Mouse (Mus musculus) frontal cortex, adult 2 months (tissue): ENCODE data around the gene Gpatch8. TPM values are rescaled to one million over a fixed set of nuclear protein-coding genes. Genes with fewer than 3 reads are reported as not detected.

Experiments
- DNase-seq, 2 experiments: peaks; one replicate each; pipeline ENCODE4 v3.0.0; 2022; ENCODE audit warnings: low spot score in 1 of 2; ENCODE audit errors: extremely low spot score in 1 of 2
- polyA plus RNA-seq: library from polyadenylated mRNA; depleted of rRNA; stranded (reverse); fragments of >200 nt; gene quantifications from 2 replicates; pipeline ENCODE4 v1.2.3, GENCODE M21; 2012; rRNA removed

Gpatch8 gene
- polyA plus RNA-seq = 56.2 and 61.7 TPM in 2 replicates

DNA sequence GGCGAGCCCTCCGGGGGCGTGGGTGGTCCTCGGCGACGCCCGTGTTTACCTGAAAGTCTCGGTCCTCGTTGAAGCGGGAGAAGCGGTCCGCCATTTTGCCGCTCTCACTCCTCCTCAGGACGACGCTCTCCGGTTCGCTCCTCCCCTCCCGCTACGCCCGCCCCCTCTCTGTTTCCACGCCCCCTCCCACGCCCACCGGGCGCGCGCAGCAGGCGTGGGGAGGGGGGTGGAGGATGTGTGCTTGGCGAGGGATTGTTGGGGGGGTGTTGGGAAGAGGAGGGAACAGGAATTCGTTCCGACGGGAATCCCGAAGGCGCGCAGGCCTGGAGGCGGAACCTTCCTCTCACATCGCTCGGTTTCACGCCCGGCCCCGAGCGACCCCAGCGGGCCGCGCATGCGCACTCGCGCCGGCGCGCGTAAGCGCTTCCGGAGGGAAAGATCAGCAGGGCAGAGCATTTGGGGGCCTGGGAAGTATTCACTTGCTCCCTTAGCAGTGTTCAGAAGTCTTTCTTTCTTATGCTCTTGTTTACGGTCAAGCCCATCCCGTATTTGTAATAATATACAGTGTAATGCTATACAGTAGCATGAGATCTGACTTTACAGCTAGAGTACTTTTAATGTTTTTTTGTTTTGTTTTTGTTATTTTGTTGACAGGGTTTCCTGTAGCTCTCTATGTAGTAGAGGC lies at the start of gene Gpatch8:
TSS of gene Gpatch8 (minus strand) at position 362 of the 685 bp plus-strand sequence.
- DNase-seq = peak; percentile 92 to 95

DNA sequence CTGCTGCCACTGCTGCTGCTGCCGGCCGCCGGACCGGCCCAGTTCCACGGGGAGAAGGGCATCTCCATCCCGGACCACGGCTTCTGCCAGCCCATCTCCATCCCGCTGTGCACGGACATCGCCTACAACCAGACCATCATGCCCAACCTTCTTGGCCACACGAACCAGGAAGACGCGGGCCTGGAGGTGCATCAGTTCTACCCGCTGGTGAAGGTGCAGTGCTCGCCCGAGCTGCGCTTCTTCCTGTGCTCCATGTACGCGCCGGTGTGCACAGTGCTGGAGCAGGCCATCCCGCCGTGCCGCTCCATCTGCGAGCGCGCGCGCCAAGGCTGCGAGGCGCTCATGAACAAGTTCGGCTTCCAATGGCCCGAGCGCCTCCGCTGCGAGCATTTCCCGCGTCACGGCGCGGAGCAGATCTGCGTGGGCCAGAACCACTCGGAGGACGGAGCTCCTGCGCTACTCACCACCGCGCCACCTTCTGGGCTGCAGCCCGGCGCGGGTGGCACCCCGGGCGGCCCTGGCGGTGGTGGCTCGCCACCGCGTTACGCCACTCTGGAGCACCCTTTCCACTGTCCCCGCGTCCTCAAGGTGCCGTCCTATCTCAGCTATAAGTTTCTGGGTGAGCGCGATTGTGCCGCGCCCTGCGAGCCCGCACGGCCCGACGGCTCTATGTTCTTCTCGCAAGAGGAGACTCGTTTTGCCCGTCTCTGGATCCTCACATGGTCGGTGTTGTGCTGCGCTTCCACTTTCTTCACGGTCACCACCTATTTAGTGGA lies 48.8 kb upstream of the Gpatch8 start:
- peak in 1 of 2 experiments; percentile 53 for DNase-seq

DNA sequence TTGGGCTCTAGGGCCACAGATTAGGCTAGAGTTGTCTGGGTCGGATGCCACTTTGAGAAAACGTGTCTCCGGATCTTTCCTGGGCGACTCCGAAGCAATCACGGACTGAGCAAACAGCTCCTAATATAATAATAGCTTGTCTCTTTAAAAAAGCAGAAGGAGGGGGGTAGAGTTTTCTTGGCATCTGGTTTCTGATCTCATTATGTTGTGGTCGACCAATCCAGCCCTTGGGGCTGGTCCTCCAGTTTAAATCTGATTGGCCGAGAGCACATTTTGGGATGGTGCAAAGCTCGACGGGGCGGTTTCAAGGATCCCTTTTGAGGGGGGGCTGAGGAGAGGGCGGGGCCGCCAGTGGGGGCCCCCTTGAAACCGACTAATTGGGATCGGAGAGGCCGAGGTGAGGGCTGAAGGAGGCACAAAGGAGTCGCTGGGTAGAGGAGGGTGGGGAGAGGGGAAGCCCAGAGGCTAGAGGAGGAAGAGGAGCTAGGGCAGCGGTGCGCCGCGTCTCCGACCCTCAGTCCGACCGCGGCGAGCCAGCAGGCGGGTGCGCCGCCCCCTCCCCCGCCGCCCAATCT lies 47.9 kb upstream of the Gpatch8 start, which contains the start of gene Fzd2:
TSS of gene Fzd2 (plus strand) at position 387 of the 575 bp plus-strand sequence.
- DNase-seq = peak; percentile 57 to 75

DNA sequence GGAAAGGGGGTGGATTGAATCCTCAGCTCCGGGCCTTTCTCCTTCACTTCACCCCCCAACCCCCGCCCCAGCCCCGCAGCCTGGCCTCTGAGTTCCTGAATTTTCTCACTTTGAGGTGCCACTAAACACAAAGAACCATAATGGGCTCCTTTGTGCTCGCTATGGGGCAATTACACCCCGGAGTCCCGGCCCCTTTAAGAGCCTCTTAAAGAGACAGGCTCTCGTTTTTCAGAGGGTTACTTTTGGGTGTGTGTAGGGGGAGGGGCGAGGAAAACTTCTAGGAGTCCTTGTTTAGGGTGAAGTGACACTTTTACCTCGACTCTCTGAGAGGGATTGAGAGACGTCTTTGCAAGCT lies 47.3 kb upstream of the Gpatch8 start:
- peak in 1 of 2 experiments; percentile 40 for DNase-seq

DNA sequence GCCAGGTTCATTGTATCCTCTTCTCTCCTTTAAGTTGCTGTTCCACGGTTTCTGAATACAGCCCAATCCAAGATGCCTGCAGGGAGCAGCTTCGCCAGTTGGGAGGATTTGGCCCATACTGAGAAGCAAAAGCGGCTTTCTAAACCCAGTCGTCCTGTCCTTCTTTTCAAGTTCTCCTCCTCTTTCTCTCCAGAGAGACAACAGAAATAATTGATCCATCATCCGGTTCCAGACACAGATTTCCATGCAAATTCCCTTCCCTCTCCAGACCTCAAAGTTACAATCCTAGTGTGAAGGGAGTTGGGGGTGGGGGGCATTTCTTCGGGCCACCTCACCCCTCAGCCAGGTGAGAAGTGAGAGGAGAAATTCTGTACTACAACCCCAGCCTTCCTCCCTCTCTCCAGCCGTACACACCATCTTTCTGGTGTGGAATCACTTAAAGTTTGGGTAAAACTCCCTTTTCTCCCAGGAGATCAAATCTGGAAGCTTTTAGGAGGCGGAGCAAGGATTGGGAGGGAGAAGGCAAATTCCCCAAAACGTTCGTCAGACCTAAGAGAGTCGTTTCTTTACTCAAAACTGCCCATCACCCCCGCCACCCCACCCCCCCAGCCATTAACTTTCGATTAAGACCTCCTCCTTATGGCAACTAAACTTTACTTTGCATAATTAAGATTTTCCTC lies 46.8 kb upstream of the Gpatch8 start:
- no peak for DNase-seq

DNA sequence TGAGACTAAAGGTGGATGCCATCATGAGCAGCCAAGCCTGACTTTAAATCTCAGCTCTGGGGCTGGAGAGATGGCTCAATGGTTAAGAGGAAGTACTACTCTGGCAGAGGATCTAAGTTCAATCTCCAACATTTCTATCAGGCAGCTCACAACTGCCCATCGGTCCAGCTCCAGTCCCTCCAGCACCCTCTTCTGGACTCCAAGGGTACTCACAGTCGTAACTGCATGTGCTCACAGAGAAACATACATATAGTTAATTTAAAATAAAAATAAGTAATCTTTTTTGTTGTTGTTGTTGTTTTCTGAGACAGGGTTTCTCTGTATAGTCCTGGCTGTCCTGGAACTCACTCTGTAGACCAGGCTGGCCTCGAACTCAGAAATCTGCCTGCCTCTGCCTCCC lies 43.7 kb upstream of the Gpatch8 start:
- no peak for DNase-seq

DNA sequence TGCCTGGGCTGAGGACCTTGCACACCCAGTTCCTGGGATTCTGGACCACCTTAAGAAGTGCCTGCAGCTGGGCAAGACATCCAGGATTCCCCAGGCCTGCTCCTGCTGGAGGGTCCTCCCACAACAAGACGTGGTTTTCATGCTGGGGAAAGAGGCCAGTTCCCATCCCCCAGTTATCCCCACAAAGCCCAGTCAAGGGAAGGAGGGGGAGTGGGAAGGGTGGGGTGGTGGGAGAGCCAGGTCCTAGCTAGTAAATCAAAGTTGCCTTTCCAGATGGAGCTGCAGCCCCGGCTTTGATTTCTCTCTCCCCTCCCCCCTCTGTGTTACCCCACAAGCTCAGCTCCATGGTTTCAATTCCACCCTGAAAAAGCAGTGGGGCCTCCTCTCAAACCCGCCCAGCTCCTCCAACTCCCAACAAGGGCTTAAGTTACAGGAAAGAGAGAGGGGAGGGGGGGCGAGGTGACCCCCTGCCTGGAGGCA lies 39.2 kb upstream of the Gpatch8 start:
- no peak for DNase-seq

DNA sequence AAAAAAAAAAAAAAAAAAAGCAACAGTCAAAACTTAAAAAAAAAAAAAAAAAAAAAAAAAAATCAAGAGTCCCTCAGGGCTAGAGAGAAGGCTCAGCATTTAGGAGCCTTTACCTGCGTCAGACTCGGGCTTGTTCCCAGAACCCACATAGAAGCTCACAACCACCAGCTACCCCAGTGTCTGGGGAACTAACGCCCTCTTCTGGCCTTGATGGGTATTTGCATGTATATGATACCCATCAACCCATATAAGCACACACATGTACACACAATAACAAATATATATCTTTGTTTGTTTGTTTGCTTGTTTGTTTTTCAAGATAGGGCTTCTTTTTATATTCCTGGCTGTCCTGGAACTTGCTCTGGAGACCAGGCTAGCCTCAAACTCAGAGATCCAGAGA lies 31.4 kb upstream of the Gpatch8 start:
- DNase-seq = no peak

DNA sequence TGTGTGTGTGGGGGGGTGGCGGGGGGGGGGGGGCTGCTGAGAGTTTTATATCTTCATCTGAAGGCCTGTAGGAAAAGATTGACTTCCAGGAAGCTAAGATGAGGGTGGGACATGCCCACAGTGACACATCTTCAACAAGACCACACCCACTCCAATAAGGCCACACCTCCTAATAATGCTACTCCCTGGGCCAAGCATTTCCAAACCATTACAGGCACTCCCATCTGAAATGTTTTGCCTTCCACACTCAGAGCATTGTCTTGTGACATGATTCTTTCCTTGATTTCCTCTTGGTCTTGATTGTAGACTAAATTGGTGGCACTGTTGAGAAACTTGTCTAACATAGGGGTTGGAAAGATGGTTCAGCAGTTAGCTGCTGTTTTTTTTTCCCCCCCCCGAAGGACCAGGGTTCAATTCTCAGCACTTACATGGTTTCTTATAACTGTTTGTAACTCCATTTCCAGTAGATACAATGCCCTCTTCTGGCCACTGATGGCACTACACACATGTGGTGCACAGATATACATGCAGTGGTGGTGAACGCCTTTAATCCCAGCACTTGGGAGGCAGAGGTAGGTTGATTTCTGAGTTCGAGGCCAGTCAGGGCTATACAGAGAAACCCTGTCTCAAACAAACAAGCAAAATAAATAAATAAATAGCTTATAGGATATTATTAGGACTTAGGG lies 30.4 kb upstream of the Gpatch8 start:
- DNase-seq = no peak

DNA sequence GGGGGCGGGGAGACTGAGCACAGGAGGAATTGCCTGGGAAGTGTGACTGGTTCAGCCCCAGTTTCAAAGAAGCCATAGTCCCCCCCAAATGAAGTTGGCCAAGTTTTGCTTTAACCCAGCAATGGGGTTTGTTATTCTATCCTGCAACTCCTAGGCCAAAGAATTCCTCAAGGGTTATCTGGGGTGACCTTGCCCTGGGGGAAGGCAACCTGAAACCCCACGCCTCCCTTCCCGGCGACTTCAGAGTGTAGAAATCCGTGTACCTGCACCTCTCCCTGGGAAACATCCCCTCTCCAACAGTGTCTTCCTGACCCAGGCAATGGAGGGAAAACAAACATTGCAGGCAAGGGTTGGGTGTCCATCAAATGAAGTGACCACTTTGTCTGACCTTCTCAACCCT lies 26.5 kb upstream of the Gpatch8 start:
- no peak for DNase-seq

DNA sequence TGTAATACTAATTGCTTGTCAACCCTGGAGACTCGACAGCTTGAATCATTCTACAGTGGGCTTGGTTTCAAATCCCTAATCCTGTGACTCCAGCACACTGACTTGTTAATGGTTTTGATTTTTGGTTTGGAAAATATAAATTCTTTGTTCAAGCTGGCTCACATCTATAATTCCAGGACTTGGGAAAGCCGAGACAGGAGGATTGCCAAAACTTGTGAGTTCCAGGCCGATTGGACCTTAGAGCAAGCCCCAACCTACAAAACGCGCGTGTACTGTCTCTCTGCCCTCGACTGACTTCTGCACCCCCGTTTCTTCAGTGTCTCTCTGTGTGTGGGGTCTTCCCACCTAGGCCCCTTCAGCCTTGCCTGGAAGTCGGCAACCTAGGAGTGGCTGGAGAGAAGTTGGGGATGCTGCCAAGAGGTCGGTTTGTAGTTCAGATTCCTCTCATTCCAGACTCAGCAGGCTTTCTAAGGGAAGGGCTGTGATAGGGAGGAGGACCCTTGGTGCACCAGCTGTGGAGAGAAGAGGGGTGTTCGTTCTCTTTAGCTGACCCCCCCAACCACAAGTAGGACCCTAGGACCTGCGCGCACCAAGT lies 25.9 kb upstream of the Gpatch8 start:
- no peak for DNase-seq

DNA sequence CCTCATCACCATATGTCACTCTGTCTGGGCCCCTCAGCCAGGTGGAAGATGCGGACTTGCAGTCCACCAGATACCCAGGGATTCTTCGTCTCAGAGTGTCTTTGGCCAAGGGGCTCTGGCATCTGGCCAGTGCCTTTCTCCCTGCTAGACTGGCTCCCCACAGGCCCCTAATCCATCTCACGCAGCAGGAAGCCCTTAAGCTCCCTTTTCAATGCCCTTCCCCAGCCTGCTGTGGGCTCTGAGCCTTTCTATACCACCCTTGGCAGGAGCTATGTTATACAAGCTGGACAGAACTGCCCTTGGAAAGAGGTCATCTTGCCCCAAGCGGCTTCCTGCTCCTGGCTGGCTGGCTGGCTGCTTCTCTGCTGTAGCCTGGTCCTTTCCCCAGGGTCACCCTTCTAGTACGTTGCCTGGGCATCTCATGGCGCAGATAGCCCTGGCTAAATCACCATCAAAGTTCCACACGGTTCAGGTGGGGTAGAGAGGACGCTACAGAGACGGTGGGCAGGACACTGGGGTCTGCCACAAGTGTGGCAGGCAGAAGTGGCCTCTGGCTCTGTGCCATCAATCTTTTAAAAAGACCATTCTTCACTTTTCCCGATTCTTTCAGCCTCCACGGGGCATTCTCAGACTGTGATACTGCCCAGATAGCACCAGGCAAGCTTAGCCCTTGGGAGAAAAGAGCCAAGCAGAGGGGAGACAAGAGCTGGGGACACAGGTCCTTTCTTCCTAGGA lies 25.3 kb upstream of the Gpatch8 start:
- DNase-seq = no peak

DNA sequence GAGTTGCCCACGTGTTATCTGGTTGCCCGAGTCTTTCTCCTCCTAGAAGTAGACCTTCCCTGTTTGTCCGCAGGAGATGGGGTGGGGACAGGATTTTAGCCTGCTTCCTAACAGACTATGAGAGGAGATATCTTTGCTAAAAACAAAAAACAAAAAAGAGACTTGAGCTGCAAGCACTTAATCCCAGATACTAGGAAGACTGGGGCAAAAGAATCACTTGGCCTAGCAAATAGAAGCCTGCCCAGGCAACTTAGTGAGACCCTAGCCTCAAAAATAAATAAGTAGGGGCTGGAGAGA lies 23.8 kb upstream of the Gpatch8 start:
- no peak for DNase-seq

DNA sequence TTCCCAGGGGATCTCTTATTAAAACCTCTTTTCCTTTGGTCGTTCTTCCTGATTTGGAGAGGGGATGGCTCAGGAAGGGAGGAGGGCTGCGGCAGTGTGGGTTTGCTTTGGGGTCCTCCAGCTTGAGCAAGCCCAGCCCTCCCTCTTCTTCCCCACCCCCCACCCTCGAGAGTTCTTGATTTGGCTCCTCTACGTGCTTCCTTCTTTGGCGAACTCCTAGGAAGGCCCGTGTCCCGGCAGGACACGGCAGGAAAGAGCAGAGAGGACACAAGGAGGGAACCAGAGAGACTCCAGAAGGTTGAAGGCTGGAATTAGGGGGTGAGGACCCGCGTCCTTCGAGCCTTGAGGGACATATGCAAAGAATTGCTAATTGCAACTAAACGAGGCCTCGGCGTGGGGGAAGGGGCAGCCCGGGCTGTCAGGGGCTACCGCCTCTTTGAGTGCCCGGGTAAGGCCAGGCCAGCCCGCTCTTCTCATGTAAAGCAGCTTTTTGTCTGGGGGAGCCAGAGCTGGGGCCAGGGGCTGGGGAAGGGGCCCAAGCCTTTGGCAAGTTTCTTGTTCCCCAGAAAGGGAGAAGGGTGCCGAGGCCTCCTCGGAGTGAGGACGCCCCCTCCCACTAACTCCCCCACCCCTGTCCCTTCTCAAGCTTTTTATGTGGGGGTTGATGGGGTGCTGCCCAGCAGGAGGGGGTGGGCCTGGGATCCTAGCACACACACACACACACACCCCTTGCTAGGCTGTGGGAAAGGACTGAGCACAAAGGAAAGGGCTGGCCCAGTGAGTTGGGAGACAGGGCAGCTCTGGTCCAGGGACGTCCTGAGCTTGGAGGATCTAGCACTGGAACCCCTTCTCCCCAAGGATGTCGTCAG lies 23.2 kb upstream of the Gpatch8 start, which contains the start of gene Gm11627:
TSS of gene Gm11627 (minus strand) at position 297 of the 869 bp plus-strand sequence.
- DNase-seq = peak; percentile 3 to 24

DNA sequence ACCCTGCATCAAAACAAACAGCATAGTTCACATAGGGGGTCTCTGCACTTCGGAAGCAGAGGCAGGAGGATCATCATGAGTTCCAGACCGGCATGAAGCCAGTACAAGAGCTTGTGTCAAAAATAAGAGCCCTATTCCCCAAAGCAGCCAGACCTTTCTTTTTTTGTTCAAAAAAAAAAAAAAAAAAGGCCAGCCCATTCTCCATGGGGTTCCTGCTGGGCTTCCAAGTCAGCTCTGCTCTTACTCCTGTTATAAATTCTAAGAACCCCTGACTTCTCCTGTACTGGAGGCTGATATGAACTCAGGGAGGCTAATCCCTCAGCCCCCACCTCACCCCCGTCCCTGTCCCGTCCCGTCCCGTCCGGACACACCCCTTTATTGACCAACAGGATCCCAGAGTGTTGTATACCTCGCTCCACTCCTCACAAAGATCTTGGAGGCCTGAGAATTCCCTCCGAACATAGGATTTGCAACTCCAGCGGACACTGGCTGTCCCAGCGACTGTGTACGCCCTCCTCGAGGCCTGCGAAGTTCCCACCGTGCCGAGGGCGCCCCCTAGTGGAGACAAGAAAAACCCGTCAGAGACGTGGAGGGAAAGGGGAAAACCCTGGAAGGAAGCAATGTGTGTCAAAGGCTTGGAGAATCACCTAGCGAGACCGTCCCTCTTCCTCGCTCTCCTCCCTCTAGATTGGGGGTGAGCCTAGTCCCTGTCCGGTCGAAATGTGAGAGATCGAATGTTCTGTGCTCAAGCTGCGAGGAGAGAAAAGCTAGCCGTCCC lies 22.3 kb upstream of the Gpatch8 start:
- peak in 1 of 2 experiments; percentile 82 for DNase-seq

DNA sequence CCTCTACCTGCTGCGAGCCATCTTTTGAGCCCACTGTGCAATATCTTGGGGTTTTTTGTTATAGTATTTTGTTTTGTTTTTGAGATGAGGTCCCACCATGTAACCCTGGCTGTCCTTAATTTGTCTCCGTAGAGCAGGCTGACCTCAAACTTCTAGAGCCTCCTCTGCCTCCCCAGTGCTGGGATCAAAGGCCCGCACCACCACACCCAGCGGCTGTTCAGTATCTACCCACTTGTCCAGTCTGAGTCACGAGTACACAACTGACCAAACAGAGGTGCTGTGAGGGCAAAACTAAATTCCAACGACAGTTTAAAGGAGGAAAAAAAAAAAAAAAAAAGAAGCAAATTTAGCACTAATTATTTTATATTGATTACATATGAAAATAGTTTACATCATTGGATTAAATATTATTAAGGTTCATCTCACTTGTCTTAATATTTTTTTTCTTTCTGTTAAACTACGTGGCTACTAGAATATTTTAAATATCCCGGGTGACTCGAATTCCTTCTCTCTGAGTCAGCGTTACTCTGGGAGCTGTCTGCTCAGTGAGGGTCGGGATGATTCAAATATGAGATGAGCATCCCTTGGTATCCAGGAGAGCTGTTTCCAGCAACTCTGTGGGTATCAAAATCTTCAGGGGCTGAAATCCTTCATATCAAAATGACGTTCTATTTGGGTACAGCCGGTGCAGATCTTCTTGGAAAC lies 20.0 kb upstream of the Gpatch8 start:
- no peak for DNase-seq

DNA sequence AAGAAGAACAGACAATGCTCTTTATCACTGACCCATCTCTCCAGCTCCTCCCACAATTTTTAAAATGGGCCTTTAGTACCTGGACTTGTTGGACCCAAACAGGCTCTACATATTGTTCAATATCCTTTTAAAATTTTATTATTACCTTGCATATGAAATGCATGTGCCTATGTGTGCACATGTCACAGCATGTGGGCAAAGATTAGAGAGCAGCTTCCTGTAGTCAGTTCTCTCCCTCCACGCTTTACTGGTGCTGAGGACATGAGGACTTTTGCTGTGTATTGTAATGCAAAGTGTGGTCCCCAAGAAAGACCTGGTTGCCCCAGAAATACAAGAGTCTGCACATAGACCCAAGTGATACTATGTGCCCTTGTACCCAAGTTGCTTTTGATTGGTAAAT lies 18.8 kb upstream of the Gpatch8 start:
- DNase-seq = no peak
